Mouse (Mus musculus) thymus, adult 2 months (tissue): ENCODE measurements at regions not wholly inside any gene's neighbourhood (a gene's known extent, or its start where the extent isn't known, plus 50 kb on each side); places are given as distances from the start of the nearest gene placed in this dataset.

Experiments
- CTCF ChIP-seq: fragments of 200-500 bp; IDR thresholded peaks from 2 replicates; pipeline ENCODE4 v1.5.1; 2012; ENCODE audit warnings: mild to moderate bottlenecking, control low read depth, low read length, moderate library complexity, borderline replicate concordance; ENCODE audit not compliant: control insufficient read depth, poor library complexity, insufficient read depth; ENCODE audit errors: extremely low read depth
- POLR2A ChIP-seq: fragments of 200-500 bp; IDR thresholded peaks from 2 replicates; pipeline ENCODE4 v1.6.1; 2012; ENCODE audit warnings: mild to moderate bottlenecking, low read length, control low read depth, moderate library complexity; ENCODE audit not compliant: control insufficient read depth, poor library complexity, insufficient read depth; ENCODE audit errors: extremely low read depth

DNA sequence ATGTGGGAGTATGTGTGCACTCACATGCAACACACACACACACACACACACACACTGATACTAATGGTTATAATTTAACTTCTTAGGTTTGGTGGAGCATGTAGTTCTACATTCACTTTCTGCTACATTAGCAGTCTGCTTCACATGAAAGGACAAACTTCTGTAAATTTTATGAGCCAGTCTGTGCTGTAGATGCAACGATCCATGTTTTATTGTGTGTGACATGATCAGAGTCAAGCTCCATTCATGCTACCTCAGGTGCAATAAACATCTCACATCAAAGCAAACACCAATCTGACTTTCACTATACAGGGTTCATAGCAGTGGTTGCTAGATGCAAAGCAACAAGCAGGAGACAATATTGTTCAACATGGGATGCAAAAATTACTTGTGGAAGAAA is 235.5 kb downstream of the Fat4 start:
- TF ChIP-seq POLR2A (no peak), CTCF (no peak)
